Mouse (Mus musculus): Measurements from ENCODE around the gene Fam76a.

- no peak for TF ChIP-seq TAL1 (IDR thresholded peaks at IDR 0.05; ENCODE audit: low read length)
- no peak for TF ChIP-seq GATA1 (IDR thresholded peaks at IDR 0.05; ENCODE audit: low read length)
Observed at GRCm38 (mm10) chr4:132964064-132964463, 41.7 kb upstream of the Fam76a start.
